Mouse (Mus musculus) spleen, adult 2 months (tissue): ENCODE data around the gene Zc3h12d. TPM values are rescaled to one million over a fixed set of nuclear protein-coding genes. Genes with fewer than 3 reads are reported as not detected.
A peak's percentile ranks its signal among the peaks of the same experiment; 100 is the strongest.

ENCODE experiments used
- DNase-seq, 2 experiments: peaks; one replicate each; pipeline versions ENCODE4 v3.0.0 to v3.0.0-alpha.2; 2012 to 2021; ENCODE audit warnings: low spot score in 2 of 2, low read depth in 1 of 2
- H3K27ac ChIP-seq: fragments of 200-500 bp; 2 replicates; pipeline ENCODE4 v1.5.1; 2012; ENCODE audit warnings: low read length, inconsistent platforms; ENCODE audit not compliant: insufficient read depth
- H3K27me3 ChIP-seq: fragments of 200-500 bp; 2 replicates; pipeline ENCODE4 v1.6.1; 2012; ENCODE audit warnings: mild to moderate bottlenecking, moderate library complexity, low read length, inconsistent platforms; ENCODE audit not compliant: control insufficient read depth, insufficient read depth
- H3K36me3 ChIP-seq: fragments of 200-500 bp; 2 replicates; pipeline ENCODE4 v1.6.1; 2012; ENCODE audit warnings: mild to moderate bottlenecking, low read length, inconsistent platforms; ENCODE audit not compliant: control insufficient read depth, insufficient read depth
- H3K4me1 ChIP-seq: fragments of 200-500 bp; 2 replicates; pipeline ENCODE4 v1.6.1; 2011; ENCODE audit warnings: inconsistent platforms; ENCODE audit not compliant: control insufficient read depth, insufficient read depth, insufficient read length
- H3K4me3 ChIP-seq: fragments of 200-500 bp; 2 replicates; pipeline ENCODE4 v1.5.1; 2011; ENCODE audit warnings: mild to moderate bottlenecking, inconsistent platforms; ENCODE audit not compliant: insufficient read depth, insufficient read length; ENCODE audit errors: extremely low read depth
- CTCF ChIP-seq: fragments of 200-500 bp; IDR thresholded peaks from 2 replicates; pipeline ENCODE4 v1.5.1; 2011; ENCODE audit warnings: mild to moderate bottlenecking, inconsistent platforms; ENCODE audit not compliant: insufficient read depth, insufficient read length, insufficient replicate concordance; ENCODE audit errors: extremely low read depth
- POLR2A ChIP-seq: fragments of 200-500 bp; IDR thresholded peaks from 2 replicates; pipeline ENCODE4 v1.6.1; 2011; ENCODE audit warnings: low read depth, low read length, inconsistent platforms
- WGBS: fragments of 180-500 bp; shearing (Covaris S2); methylation state at CpG from one replicate; pipeline ENCODE4 v1.1.7; 2018; 5-methylcytosine and 5-hydroxymethylcytosine counted together
- polyA plus RNA-seq: library from polyadenylated mRNA; depleted of rRNA; stranded (reverse); fragments of >200 nt; gene quantifications from 2 replicates; pipeline ENCODE4 v1.2.3, GENCODE M21; 2012

The Zc3h12d gene
- polyA plus RNA-seq, 1 experiment: 18.3 TPM

- 50% methylated on average over 2 of the region's 2 CpGs for WGBS
- DNase-seq: peak; percentile 48 to 55
- no peak overlapping the region for H3K27ac ChIP-seq
- H3K27me3 ChIP-seq: no peaks in the 10 kb centered on the region
- TF ChIP-seq POLR2A: no peak
- peak; percentile 19; the same call in 1 of the 2 replicates for TF ChIP-seq CTCF
- peaks cover 36% of the 10 kb centered on the region for H3K36me3 ChIP-seq
- no peaks in the 10 kb centered on the region for H3K4me1 ChIP-seq
- H3K4me3 ChIP-seq: no peak overlapping the region
Measured at GRCm38 (mm10) chr10:7809937-7810336, 22.3 kb upstream of the Zc3h12d start.

GRCm38 (mm10) chr10:7816476-7816875 lies 15.8 kb upstream of the Zc3h12d start:
- TF ChIP-seq CTCF: no peak
- no peak for TF ChIP-seq POLR2A
- Histone ChIP-seq H3K36me3 (peaks cover 16% of the 10 kb centered on the region), H3K4me1 (no peaks in the 10 kb centered on the region; the same call in 1 of the 2 replicates), H3K27me3 (no peaks in the 10 kb centered on the region), H3K27ac (no peak overlapping the region), H3K4me3 (no peak overlapping the region)
- no peak for DNase-seq
- 67% methylated on average over 2 of the region's 2 CpGs for WGBS

- Histone ChIP-seq H3K4me1 (no peaks in the 10 kb centered on the region; the same call in 1 of the 2 replicates), H3K27ac (no peak overlapping the region), H3K27me3 (no peaks in the 10 kb centered on the region), H3K4me3 (no peak overlapping the region), H3K36me3 (peaks cover 19% of the 10 kb centered on the region)
- no peak for TF ChIP-seq CTCF
- TF ChIP-seq POLR2A: no peak
- DNase-seq: no peak
- WGBS: 84% methylated on average over 4 of the region's 4 CpGs
Measured at GRCm38 (mm10) chr10:7818676-7819075, 13.6 kb upstream of the Zc3h12d start.

- 85% methylated on average over 4 of the region's 4 CpGs for WGBS
- Histone ChIP-seq H3K4me1 (no peaks in the 10 kb centered on the region; the same call in 1 of the 2 replicates), H3K27ac (no peak overlapping the region), H3K27me3 (no peaks in the 10 kb centered on the region), H3K36me3 (peaks cover 18% of the 10 kb centered on the region), H3K4me3 (no peak overlapping the region)
- TF ChIP-seq CTCF (no peak), POLR2A (no peak)
- no peak for DNase-seq
Measured at GRCm38 (mm10) chr10:7819156-7819555, 13.1 kb upstream of the Zc3h12d start.

- Histone ChIP-seq H3K4me3 (no peak overlapping the region), H3K36me3 (peaks cover 16% of the 10 kb centered on the region), H3K4me1 (no peaks in the 10 kb centered on the region; the same call in 1 of the 2 replicates), H3K27me3 (no peaks in the 10 kb centered on the region), H3K27ac (no peak overlapping the region)
- 84% methylated on average over 4 of the region's 4 CpGs for WGBS
- no peak for DNase-seq
- TF ChIP-seq POLR2A (no peak), CTCF (no peak)
Measured at GRCm38 (mm10) chr10:7819603-7820002, 12.7 kb upstream of the Zc3h12d start.

- Histone ChIP-seq H3K4me3 (no peak overlapping the region), H3K36me3 (peaks cover 16% of the 10 kb centered on the region), H3K27me3 (no peaks in the 10 kb centered on the region), H3K4me1 (peaks cover 5% of the 10 kb centered on the region; the same call in 1 of the 2 replicates), H3K27ac (no peak overlapping the region)
- TF ChIP-seq CTCF: no peak
- no peak for TF ChIP-seq POLR2A
- DNase-seq: no peak
- 87% methylated on average over 5 of the region's 5 CpGs for WGBS
Measured at GRCm38 (mm10) chr10:7820171-7820570, 12.1 kb upstream of the Zc3h12d start.

- TF ChIP-seq CTCF: no peak
- no peak for TF ChIP-seq POLR2A
- 95% methylated on average over 12 of the region's 12 CpGs for WGBS
- Histone ChIP-seq H3K27me3 (no peaks in the 10 kb centered on the region), H3K36me3 (peaks cover 14% of the 10 kb centered on the region), H3K4me1 (peaks cover 10% of the 10 kb centered on the region; the same call in 1 of the 2 replicates), H3K27ac (no peak overlapping the region), H3K4me3 (no peak overlapping the region)
- DNase-seq: no peak
Measured at GRCm38 (mm10) chr10:7821981-7822380, 10.3 kb upstream of the Zc3h12d start.
